Mouse (Mus musculus): ENCODE measurements around the gene Ahdc1.
"Not testable (repeated sequence)": the region's sequence is repeated elsewhere in the genome, so short reads cannot be mapped to it uniquely, and the experiment has no call there.

The Ahdc1 gene

GRCm38 (mm10) chr4:132997469-132998237 lies 13.4 kb upstream of the Ahdc1 start:
- no peak for DNase-seq

GRCm38 (mm10) chr4:133002896-133003295 lies 8.2 kb upstream of the Ahdc1 start:
- no peak for DNase-seq

- DNase-seq: no peak
Observed at GRCm38 (mm10) chr4:133003316-133004018, 7.6 kb upstream of the Ahdc1 start.

DNA sequence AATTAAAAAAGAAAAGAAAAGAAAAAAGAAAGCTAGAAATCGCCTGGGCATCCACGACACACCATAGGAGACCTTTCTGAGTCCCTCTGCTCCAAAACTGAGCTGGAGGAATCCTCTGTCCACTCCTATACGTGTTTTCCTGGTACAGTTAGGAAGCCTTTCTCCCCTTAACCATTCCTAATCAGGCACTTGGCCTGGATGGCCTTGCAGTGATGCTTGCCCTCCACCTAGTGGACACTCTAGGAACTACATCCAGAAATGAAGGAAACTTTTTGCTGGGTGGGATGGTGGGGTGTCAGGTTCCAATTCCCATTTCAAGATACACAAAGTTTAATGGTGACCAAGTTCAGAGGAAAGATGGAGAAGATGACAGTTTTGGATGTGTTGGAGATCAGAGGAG lies 5.8 kb upstream of the Ahdc1 start:
- peak; percentile 75 for DNase-seq

DNA sequence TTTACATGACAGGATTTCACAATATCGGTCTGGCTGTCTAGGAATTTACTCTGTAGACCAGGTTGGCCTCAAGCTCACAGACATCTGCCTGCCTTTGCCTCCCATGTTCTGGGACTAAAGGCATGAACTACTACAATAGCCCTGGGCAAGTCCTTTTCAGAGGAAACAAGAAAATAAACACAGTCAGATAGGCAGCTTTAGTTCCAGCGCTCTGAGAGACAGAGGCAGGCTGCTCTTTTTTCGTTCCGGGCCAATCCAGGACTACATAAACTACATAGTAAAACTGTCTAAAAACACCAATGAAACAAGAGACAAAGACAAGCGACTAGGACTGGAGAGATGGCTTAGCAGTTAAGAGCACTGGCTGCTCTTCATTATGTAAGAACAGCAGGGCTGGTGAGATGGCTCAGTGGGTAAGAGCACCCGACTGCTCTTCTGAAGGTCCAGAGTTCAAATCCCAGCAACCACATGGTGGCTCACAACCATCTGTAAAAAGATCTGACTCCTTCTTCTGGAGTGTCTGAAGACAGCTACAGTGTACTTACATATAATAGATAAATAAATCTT lies 5.1 kb upstream of the Ahdc1 start:
- DNase-seq: not testable (repeated sequence)

DNA sequence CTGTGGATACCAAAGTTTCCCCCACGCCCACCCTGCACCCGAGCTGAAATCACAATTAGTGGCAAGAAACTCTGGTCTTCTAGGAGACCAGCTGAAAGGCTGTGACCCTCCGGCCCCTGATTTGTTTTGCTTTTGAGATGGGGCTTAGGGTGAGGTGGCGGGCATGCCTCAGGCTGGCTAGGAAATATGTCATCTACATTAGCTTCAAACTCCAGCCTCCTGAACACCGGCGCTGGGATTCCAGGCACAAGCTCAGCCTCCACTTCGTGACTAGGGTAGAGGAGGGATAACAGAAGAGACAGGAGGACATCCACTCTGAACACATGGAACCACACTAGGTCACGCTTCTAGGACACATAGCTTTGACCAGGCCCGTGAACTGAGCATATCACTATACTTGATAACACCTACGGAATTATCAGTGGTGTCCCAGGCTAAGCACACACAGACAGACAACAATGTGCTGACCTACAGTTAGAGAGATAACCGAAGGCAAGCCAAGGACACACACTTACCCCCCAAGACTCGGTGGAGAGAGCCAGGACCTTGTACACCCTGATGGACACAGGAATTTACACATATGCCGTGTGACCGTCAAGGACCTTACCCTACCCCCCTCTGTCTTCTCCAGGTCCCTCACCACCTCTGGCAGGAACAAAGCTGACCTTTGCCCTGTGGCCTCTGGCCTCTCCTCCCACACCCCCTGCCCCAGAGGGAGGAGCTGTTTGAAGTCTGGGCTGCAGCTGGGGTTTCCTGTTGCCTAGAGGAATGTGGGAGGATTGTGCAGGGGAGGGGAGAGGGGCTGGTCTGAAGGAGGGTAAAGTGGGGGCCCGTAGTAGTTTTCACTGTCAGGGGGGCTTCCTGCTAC lies 3.3 kb upstream of the Ahdc1 start:
- no peak for DNase-seq

DNA sequence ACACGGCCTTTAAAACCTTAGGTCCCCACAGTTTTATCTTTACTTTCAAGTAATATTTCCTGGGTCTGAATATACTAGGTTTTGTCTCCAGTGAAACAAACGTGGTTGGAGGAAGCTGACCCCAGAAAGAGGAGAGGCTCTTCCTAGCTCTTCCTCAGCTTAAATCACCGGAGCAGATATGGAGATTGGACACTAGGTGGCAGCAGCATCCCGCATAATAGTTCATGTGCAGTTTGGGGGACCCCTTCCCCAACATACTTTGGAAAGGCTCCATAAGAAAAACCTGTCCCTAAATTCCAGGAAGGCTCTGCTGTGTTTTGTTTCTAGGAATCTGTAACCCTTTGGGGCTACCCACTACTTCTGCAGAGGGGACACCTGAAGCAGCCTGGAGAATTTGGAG lies 1.9 kb upstream of the Ahdc1 start:
- DNase-seq: no peak

- no peak for DNase-seq
Observed at GRCm38 (mm10) chr4:133009676-133010075, 1.4 kb upstream of the Ahdc1 start.

GRCm38 (mm10) chr4:133010611-133011010 lies 449 bp upstream of the Ahdc1 start:
- DNase-seq: no peak

DNA sequence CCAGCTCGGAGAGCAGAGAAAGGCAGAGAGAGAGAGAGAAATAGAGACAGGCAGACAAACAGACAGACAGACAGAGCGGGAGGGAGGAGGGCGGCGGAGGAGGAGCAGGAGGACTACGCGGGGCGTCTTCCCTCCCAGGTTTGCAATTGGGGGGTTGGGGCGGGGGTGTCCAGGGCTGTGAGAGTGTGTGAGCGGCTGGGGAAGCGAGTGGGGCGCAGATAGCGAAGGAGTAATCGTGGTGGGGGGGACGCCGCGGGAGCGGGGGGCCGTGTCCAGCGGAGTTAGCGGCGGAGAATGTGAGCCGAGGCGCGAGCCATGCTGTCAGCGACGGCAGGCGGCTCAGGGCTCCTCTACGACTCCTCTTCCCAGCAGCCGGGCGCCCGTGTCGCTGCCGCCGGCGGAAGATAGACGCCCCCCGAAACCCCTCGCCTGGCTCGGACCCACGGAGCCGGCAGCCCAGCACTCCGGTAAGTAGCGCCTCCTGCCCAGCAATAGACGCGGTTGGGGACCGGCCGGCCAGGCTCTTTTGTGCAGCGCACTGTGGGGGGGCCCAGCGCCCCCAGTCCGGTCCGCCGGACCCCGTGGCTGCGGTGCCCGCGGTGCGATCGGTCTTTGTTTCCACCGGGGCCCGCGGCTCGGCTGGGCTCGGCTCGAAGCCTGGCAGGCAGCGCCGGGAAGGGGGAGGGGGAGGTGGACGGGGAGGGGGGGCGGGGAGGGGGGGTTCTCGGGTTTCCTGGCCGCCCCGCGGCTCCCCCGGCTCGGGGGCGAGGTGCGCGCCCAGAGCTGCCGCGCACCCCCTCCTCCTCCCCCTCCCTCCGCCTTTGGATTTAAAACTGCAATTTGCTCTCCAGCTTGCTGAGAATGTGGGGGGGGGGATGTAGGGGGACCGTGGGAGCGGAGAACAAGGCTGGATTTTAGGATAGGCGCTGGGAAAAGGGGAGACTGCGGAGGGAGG lies 1.0 kb downstream of the Ahdc1 start:
- peak; percentile 63 for DNase-seq

- peak; percentile 58 for DNase-seq
Observed at GRCm38 (mm10) chr4:133012776-133013265, 1.8 kb downstream of the Ahdc1 start.

GRCm38 (mm10) chr4:133013266-133013891 lies 2.3 kb downstream of the Ahdc1 start:
- DNase-seq: peak; percentile 62

GRCm38 (mm10) chr4:133014088-133014487 lies 3.0 kb downstream of the Ahdc1 start:
- DNase-seq: peak; percentile 63

DNA sequence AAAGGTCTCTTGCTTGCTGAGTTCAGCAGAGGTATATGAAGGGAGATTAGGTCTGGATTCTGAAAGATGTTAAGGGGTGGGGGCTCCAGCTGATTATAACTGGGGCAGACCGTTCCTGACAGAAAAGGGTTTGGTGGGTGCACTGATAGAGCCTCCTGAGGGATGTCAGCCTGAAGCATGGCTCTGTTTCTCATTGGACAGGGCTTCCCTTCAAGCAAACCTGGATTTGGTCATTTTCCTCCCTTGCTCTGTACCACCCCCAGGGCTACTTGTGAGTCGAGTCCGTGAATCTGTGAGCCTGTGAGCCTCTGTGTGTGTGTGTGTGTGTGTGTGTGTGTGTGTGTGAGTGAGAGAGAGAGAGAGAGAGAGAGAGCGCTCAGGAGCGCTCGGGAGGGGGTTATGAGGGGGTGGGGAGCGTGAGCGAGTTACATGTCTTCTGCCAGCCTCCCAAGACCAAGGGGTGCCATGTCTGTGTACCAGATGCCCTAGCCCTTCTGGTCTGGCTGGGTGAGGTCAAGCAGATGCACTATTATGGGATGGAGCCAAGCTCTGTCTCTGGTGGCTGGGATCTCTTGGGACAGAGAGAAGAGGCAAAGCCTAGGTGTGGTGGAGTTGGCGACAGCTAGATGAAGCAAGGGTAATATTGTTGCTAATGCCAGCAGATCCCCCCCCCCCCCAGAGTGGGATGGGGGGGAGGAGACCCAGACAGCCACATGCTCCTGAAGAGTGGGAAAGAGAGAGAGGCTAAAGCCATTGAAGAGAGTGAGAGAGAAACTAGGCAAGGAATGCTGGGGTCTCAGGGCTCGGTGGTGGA lies 4.0 kb downstream of the Ahdc1 start:
- no peak for DNase-seq

GRCm38 (mm10) chr4:133015710-133016651 lies 4.9 kb downstream of the Ahdc1 start:
- no peak for DNase-seq

DNA sequence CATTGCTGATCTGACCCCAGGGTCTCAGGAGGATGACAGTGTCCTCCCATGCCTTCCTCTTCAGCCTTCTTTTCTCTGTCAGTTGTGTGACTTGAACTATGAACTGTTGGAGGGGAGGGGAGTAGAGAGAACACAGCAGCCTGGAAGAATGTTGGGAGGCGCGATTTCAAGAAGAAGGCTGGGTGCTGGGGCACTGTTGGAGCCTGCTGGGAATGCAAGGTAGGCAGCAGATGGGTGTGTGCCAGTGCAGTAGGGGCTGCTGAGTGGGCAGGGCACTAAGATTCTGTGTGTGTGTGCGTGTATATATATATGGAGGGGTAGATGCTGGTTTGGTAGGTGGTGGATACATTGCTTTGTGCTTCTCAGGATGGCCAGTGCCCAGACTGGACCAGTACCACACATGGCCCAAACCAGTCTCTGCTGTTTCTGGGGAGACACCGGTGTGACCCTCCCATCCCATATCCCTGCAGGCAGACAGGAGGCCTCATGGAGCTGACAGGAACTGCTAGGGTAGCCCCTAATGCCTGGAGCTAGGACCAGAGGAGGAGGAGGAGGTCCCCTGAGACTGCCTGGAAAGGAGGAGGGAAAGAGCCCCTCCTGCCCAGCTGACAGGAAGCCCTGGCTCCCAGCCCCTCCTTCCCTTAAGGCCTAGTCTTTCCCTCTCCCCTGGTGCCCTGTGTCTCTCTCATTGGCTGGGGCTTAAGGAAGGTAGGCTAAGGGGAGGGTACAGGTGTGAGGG lies 5.8 kb downstream of the Ahdc1 start:
- DNase-seq: no peak

- DNase-seq: no peak
Observed at GRCm38 (mm10) chr4:133017597-133018262, 6.7 kb downstream of the Ahdc1 start.
